Mouse (Mus musculus) bone marrow, adult 2 months (tissue): ENCODE data around the gene Mthfd1.

Experiments
- CTCF ChIP-seq: fragments of 200-500 bp; IDR thresholded peaks from 2 replicates; pipeline ENCODE4 v1.5.1; 2011; ENCODE audit warnings: low read length, control low read depth; ENCODE audit not compliant: control insufficient read depth, insufficient read depth
- POLR2A ChIP-seq: fragments of 200-500 bp; IDR thresholded peaks from 2 replicates; pipeline ENCODE4 v1.6.1; 2011; ENCODE audit warnings: low read depth, mild to moderate bottlenecking, control low read depth, low read length, borderline replicate concordance; ENCODE audit not compliant: control insufficient read depth

DNA sequence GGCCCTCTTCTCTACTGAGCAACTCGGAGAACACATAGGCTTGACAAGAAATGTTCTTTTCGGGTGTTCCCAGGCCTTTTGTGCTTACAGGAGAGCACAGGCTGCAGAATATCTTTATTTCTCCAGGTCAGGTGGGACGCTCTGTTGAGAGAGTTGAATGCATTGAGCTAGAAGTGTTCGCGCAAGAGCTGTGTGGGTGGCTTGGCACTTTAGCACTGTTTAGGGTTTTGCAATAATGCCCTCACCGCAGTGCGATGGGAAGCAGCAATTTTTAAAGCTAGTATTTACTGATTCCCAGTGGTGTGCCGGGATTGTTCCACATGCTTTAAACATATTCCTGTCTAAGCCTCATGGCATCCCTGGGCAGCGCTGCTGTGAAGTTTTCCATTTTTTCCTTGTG is 56.1 kb downstream of the Mthfd1 start:
- TF ChIP-seq POLR2A, result no peak
- no peak for TF ChIP-seq CTCF
